Mouse (Mus musculus): ENCODE results near the gene Prkaca. TPM values are rescaled to one million over a fixed set of nuclear protein-coding genes. Genes with fewer than 3 reads are reported as not detected.
"Not testable (repeated sequence)": the region's sequence is repeated elsewhere in the genome, so short reads cannot be mapped to it uniquely, and the experiment has no call there.

Prkaca gene
- total RNA-seq, 2 experiments from 2014 or later, result 268 to 280 TPM

- no peak for DNase-seq (ENCODE audit: low spot score in 2 of 2)
- intact Hi-C loops (cut with DNase I), result no loop called here
Measured at GRCm38 (mm10) chr8:83973161-83974031, 603 bp downstream of the Prkaca start.

DNA sequence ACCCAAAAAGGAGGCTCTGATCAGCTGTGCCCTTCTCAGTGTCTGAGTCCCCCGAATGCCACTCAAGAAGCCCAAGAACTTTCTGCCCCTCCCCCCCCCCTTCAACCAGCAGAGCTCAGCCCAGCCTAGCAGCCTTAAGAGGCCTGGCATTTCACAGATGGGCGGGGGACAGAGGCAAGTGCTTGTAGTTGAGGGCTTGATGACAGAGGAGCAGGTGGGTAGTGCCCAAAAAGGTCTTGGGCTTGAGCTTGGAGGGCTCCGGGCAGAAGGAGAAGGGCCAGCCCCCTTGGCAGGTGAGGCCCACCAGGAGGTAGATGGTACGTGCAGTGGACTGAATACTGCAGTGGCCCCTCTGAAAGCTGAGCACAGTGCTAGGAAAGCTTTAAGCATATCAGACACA lies 1.7 kb downstream of the Prkaca start:
- DNase-seq (ENCODE audit: low spot score in 2 of 2), result no peak
- intact Hi-C loops (cut with DNase I), result no loop called here

DNA sequence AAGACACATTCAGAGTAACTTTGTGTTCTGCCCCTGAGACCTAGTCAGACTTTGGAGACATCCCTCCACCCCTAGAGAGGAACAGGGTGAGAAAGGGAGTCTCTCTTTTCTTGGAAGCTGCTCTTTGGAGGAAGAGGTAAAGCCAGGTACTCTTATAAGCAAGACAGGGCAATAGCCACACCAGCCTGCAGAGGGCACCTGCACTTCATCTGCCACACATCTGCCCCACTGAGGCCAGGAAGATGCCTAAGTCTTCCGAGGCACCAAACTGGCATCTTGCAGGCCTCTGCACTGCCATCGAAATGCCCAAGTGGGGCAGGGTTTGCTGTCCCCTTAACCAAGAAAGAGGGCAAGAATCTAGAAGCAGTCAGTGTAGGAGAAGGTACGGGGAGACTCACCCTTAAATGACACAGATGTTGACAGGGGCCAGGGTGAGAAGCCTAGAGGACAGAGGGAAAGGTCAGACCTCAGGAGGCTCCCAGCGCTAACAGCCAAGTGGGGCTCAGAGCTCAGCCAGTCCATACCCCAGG lies 3.4 kb downstream of the Prkaca start:
- intact Hi-C loops (cut with DNase I), result no loop called here
- no peak for DNase-seq (ENCODE audit: low spot score in 2 of 2)

GRCm38 (mm10) chr8:83976779-83977350 lies 4.1 kb downstream of the Prkaca start:
- intact Hi-C loops (cut with DNase I), result no loop called here

DNA sequence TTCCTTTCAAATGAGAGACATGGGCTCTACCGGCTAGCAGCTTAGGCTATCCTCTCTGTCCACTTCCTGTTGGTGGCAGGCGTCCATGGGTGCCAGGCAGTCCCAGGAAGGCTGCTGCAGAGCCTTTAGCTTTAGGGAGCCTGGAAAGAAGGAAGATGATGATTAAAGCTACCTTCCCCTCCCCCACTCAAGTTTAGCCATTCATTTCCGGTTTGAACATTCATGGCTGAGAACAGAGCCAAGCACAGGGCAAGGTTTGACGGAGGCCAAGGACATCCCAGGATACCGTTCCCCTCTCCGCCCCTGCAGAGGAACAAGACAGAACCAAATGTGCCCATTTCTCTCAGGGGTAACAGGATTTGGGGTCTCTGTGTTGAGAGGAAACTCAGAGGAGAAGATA lies 4.9 kb downstream of the Prkaca start:
- intact Hi-C loops (cut with DNase I), result no loop called here
- DNase-seq (ENCODE audit: low spot score in 2 of 2), result no peak

More at GRCm38 (mm10) chr8:83976779-83977350, 4.1 kb downstream of the Prkaca start:
- peak in 1 of 2 experiments; percentile 55 for DNase-seq (ENCODE audit: low spot score in 2 of 2)

DNA sequence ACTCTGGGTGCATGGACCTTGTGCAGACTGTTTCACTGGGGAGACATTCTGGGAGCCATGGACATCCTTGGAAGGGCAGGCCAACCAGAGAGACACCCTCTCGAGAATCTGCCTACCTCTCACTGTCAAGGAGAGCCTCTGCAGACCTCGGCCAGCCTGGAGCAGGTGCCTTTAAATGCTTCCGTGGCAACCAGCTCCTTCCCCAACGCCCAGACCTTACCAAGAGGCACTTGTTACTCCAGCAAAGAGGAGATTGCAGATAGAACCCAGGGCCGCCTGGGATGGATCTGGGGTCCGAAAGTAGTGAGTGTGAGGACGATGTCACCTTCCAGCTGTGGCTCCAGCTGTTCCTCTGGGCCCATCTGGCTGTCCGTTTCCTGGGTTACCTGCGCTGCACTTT lies 5.4 kb downstream of the Prkaca start:
- intact Hi-C loops (cut with DNase I), result no loop called here
- no peak for DNase-seq (ENCODE audit: low spot score in 2 of 2)

GRCm38 (mm10) chr8:83980250-83980649 lies 7.5 kb downstream of the Prkaca start:
- intact Hi-C loops (cut with DNase I), result loop anchor here (1.0 kb wide), 1 partner anchor 29 kb away; no protein-coding TSS in a partner anchor
- no peak for DNase-seq (ENCODE audit: low spot score in 2 of 2)

DNA sequence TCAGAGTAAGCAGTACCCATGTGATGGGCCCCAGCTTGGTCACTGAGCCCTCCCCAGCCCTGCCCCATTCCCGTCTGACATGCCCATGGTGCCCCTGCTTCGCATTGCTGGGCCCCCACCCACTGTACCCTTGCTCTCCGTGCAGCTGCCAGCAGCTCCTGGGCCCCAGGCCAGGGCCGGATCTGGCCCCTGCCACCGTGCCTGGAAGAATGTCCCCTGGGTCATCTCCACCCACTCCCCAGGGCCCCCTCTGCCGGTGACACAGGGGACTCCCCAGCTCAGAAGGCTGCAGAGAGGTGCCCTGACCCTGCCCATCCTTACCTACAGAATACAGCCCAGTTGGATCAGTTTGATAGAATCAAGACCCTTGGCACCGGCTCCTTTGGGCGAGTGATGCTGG lies 8.1 kb downstream of the Prkaca start:
- intact Hi-C loops (cut with DNase I), result loop anchor here (1.0 kb wide), 1 partner anchor 28 kb away; no protein-coding TSS in a partner anchor
- DNase-seq (ENCODE audit: low spot score in 2 of 2), result no peak

DNA sequence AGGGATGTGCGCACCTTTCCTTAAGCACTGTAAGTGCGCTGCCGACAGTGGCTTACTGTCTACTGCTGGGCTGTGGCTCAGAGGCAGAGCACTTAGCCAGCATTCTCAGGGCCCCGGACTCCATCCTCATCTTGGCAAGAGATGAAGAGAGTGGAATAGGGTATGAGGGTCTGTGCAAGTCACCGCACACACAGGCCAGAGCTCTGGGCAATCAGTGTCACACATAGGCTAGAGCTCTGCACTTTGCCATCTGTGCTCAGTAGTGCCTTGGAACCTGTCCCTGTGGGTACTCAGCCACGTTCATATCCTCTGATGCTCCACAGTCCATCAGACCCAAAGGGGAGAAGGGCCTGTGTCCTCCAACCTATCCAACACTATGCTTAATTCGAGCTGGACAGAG lies 8.7 kb downstream of the Prkaca start:
- intact Hi-C loops (cut with DNase I), result no loop called here

GRCm38 (mm10) chr8:83982449-83982848 lies 9.7 kb downstream of the Prkaca start:
- no peak for DNase-seq (ENCODE audit: low spot score in 2 of 2)

More for the DNA sequence above, 8.7 kb downstream of the Prkaca start:
- no peak for DNase-seq (ENCODE audit: low spot score in 2 of 2)

DNA sequence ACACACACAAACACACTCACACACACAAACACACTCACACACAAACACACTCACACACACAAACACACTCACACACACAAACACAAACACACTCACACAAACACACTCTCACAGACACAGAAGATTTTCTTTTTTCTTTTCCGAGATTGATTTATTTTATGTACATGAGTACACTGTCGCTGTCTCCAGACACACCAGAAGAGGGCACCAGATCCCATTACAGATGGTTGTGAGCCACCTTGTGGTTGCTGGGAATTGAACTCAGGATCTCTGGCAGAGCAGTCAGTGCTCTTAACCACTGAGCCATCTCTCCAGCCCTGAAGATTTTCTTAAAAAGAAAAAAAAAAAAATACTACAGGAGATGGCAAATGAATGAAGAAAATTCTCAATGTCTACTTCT lies 10.4 kb downstream of the Prkaca start:
- intact Hi-C loops (cut with DNase I); DNase-seq (ENCODE audit: low spot score in 2 of 2): not testable (repeated sequence)

More at GRCm38 (mm10) chr8:83982449-83982848, 9.7 kb downstream of the Prkaca start:
- intact Hi-C loops (cut with DNase I), result no loop called here

- no peak for DNase-seq (ENCODE audit: low spot score in 2 of 2)
- intact Hi-C loops (cut with DNase I), result no loop called here
Measured at GRCm38 (mm10) chr8:83989243-83989642, 16.4 kb downstream of the Prkaca start.

- no peak for DNase-seq (ENCODE audit: low spot score in 2 of 2)
- intact Hi-C loops (cut with DNase I), result no loop called here
Measured at GRCm38 (mm10) chr8:83990170-83990569, 17.4 kb downstream of the Prkaca start.

DNA sequence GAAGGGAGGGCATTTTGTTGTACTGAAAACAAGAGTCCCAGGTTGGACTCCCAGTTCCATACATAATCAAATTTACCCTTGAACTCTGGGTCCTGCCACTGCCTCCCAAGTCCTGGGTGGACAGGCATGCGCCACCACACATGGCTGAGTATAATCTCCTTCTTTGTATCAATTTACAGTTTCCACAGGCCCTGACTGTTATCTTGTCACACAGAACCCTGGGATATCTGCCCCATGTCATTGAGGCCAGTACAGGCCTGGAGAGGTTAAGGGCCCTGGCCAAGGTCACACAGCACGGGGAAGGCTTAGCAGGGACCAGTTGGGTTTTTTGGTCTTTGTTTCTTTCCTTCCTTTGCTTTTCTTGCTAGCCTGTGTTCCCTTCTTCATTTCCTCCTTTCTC lies 19.7 kb downstream of the Prkaca start:
- intact Hi-C loops (cut with DNase I), result no loop called here
- no peak for DNase-seq (ENCODE audit: low spot score in 2 of 2)

- DNase-seq (ENCODE audit: low spot score in 2 of 2), result no peak
- intact Hi-C loops (cut with DNase I), result no loop called here
Measured at GRCm38 (mm10) chr8:83994030-83994429, 21.2 kb downstream of the Prkaca start.

DNA sequence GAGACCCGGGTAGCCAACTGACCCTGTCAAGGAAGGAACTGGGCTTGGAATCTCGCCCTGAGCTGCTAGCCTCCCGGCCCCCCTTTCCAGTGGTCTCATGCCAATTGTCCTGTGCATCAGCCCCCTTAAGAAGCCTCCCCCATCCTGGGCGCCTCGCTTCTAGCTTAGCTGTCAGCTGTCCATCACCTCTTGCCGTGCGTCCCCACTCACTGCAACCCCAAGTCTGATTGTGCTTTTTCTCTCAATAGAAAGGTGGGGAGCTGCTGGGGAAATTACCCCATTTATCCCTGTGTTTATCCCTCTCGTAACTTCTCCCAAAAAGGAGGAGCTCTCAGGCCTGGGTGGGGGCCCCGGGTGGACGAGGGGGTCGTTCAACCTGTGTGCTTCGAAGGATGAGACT lies 23.2 kb downstream of the Prkaca start:
- intact Hi-C loops (cut with DNase I), result no loop called here
- no peak for DNase-seq (ENCODE audit: low spot score in 2 of 2)

DNA sequence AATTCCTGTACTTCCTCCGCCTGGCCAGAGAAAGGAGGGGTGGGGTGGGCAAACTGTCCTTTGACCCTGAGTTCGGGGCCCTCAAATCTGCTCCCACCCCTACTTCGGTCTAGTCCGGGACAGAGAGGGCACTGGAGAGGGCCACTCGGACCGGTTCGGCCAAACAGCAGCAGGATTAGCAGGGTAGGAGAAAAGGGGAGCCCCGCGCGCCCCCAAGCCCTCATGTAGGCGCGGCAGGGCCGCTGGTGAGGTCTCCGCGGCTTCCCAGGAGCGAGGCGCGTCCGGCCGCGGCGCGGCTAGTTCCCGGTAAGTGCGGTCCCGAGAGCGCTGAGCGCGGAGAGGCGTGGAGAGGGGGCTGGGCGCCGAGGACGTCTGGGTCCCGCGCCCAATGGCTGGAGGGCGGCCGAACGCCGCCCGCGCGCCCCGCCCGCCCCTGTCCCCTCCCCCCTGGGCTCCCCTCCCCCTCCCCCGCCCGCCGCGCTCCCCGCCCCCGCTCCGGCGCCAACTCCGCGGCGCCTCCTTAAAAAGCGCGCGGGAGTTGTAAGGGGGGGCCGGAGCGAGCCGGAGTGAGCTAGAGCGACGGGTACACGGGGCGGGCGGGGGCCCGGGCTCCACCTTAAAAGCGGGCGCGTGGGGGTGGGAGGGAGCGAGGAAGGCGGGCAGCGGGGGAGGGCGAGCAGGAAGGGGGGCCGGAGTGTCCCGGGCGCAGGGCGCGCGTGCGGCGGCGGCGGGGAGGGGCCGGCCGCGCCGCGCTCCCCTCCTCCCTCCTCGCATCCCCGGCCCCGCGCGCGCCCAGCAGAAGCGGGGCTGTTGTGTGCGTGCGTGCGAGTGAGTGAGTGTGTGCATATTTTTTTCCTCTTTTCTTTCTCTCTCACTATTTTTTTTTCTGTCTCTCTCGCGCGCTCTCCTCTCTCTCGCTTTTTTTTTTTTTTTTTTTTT lies 24.0 kb downstream of the Prkaca start:
- DNase-seq (ENCODE audit: low spot score in 2 of 2), result peak; percentile 73 to 76
- intact Hi-C loops (cut with DNase I), result no loop called here

DNA sequence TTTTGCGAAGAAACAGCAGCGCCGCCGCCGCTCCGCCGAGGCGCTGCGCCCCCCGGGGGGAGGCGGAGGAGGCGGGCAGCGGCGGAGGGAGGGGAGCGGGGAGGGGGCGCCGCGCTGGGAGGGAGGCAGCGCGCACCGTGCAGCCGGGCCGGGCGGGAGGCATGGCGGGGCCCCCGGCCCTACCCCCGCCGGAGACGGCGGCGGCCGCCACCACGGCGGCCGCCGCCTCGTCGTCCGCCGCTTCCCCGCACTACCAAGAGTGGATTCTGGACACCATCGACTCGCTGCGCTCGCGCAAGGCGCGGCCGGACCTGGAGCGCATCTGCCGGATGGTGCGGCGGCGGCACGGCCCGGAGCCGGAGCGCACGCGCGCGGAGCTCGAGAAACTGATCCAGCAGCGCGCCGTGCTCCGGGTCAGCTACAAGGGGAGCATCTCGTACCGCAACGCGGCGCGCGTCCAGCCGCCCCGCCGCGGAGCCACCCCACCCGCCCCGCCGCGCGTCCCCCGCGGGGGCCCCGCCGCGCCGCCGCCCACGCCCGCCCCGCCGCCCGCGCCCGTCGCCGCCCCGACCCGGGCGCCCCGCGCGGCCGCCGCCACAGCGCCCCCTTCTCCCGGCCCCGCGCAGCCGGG lies 24.8 kb downstream of the Prkaca start, which contains the start of gene Samd1:
Gene Samd1, plus strand, starts transcription at position 162 of the 631 bp plus-strand sequence.
- DNase-seq (ENCODE audit: low spot score in 2 of 2), result peak in 1 of 2 experiments; percentile 70
- intact Hi-C loops (cut with DNase I), result no loop called here

All from left cerebral cortex, postnatal 14 days (tissue).